18 mouse cellular contexts compared by ENCODE assay signal in genomic region chr4:125157322-125157721, GRCm38 (mm10).
"Had no signal": no experiment of that assay in that cellular context is flagged by ENCODE, and none has a peak within 500 bp of the region (broad histone marks: within the 10 kb centered on the region; RNA-seq: fewer than 3 reads in every experiment).

No protein-coding gene starts in this region.

- H3K36me3 ChIP-seq: liver, embryonic 13.5 days; liver, embryonic 15.5 days; lung, embryonic 15.5 days; midbrain, embryonic 13.5 days; midbrain, embryonic 15.5 days; neural tube, embryonic 12.5 days had no signal

- H3K9ac ChIP-seq: liver, embryonic 13.5 days; liver, embryonic 15.5 days; liver, postnatal 0 days; lung, embryonic 15.5 days; midbrain, embryonic 13.5 days; midbrain, embryonic 15.5 days; neural tube, embryonic 12.5 days had no signal

- H3K4me3 ChIP-seq: liver, embryonic 13.5 days; liver, embryonic 15.5 days; lung, embryonic 15.5 days; midbrain, embryonic 13.5 days; midbrain, embryonic 15.5 days; neural tube, embryonic 12.5 days had no signal

- ATAC-seq: liver, postnatal 0 days; lung, postnatal 0 days; midbrain, embryonic 13.5 days; midbrain, embryonic 15.5 days had no signal

- DNase-seq: liver, embryonic 13.5 days; liver, postnatal 0 days; lung, adult 2 months; lung, postnatal 14 days; lung, postnatal 36 days; right cerebral cortex, postnatal 14 days; spleen, adult 18-20 months; thymus, adult 18-20 months; thymus, postnatal 25 days; thymus, postnatal 4 days had no signal

- H3K27me3 ChIP-seq: liver, embryonic 15.5 days; lung, embryonic 15.5 days; midbrain, embryonic 13.5 days; midbrain, embryonic 15.5 days had no signal

- H3K4me1 ChIP-seq: liver, embryonic 13.5 days; liver, embryonic 15.5 days; neural tube, embryonic 12.5 days had no signal

- H3K4me2 ChIP-seq: liver, embryonic 13.5 days; liver, embryonic 15.5 days; lung, embryonic 15.5 days; midbrain, embryonic 11.5 days; midbrain, embryonic 13.5 days; midbrain, embryonic 15.5 days; neural tube, embryonic 12.5 days had no signal

- H3K27ac ChIP-seq: liver, embryonic 13.5 days; liver, embryonic 15.5 days; lung, embryonic 15.5 days; macrophage; midbrain, embryonic 13.5 days; midbrain, embryonic 15.5 days; neural tube, embryonic 12.5 days had no signal

- H3K9me3 ChIP-seq: liver, embryonic 13.5 days; liver, embryonic 15.5 days; lung, embryonic 15.5 days; midbrain, embryonic 13.5 days; midbrain, embryonic 15.5 days; neural tube, embryonic 12.5 days had no signal
